Mouse (Mus musculus) fibroblast of lung, adult 2 months (primary cell): Measurements from ENCODE around the gene Sgip1.

Experiments used
- DNase-seq: peaks from one replicate; pipeline ENCODE4 v3.0.0-alpha.2; 2011; ENCODE audit warnings: low read depth

The Sgip1 gene

DNA sequence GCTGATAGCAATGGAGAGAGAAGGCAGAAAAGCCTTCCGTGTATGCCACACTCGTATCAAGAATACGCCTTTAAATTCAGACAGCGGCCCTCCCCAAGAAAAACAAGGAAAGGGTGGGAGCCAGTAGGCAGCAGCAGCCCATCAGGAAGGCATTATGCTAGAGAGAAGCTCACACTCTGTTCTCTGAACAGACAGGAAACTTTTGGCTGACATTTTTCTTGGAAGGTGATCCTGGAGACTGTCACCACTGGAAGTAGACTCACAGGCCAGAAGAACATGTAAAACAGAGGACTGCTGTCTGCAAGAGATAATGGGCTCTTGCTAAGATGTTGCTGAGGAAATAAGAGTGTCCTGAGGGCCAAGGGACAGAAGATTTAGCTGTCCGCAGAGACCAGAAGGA is 158.6 kb downstream of the Sgip1 start:
- no peak for DNase-seq

DNA sequence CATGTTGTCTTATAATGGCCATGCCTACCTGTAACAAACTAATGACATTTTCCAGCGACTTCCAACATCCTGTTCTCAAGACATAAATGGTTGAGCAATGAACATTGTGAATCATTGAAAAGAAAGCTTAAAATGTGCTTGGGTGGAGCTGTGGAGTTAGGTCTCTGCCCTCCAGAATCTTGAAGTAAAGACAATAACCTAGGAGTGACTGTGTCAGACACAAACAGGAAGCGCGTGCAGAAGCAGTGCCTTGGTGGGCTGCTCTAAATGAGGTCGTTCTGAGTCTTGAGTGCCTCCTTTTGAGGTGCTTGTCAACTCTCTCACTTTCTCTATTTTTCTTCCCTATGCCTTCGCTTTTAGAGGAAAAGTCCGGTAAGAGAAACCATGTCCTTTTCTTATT is 159.1 kb downstream of the Sgip1 start:
- DNase-seq, result no peak

DNA sequence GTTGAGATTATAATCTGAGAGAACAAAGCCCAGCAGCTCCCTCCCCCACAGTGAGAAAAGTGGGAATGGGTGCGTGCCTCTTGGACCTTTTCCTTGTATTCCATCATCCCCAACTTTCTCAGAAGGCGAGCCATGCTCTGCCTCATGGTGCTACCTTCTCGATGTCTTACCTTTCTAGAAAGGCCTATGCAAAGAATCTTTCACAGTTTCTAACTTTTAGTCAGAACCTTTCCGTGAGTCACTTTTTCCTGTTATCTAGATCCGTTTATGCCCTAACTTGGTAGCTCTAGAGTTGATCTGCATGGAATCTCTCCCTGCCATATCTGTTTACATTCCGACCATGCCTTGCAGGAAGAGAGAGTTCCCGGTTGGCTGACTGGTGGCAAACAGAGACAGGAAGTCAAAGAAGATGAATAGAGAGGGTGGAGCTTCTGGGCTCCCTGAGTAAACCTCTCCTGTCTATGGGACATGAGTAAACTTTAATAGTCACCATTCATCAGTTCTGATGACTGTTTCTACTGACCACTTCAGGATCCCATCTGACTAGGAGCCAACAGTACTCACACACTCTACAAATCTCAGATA is 166.8 kb downstream of the Sgip1 start:
- no peak for DNase-seq

GRCm38 (mm10) chr4:102910191-102910590 is 169.1 kb downstream of the Sgip1 start:
- DNase-seq, result no peak

- no peak for DNase-seq
These were observed 172.1 kb downstream of the Sgip1 start for GRCm38 (mm10) chr4:102913176-102913575.

DNA sequence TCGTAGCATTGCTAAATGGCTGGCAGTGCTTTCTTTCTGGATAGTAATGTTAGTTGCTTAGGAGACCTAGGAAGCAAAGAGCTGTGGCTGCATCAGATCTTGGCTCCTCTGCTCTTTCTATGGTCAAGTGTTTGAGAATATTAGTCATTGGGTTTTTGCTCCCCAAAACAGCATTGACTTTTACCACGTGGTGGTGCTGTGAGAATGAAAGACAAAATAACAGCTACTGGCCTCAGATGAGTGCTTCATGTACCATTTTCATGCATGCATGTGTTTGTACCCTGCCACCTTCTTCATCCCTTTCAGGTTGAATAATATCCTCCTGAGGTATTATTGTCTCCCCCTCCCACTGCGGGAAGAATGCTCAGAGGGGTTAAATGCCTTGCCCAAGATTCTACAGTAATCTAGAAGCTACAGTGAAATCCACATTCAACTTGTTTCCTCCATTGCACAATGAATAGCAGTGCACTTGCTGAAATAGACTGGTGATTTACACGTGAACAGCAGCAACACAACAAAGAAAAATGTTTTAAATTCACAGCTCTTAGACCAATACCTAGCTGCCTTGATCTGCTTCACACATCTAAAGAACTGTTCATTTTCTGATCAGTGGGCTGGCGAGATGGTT is 172.7 kb downstream of the Sgip1 start:
- DNase-seq, result peak; percentile 7

- no peak for DNase-seq
These were observed 177.1 kb downstream of the Sgip1 start for GRCm38 (mm10) chr4:102918191-102918590.

DNA sequence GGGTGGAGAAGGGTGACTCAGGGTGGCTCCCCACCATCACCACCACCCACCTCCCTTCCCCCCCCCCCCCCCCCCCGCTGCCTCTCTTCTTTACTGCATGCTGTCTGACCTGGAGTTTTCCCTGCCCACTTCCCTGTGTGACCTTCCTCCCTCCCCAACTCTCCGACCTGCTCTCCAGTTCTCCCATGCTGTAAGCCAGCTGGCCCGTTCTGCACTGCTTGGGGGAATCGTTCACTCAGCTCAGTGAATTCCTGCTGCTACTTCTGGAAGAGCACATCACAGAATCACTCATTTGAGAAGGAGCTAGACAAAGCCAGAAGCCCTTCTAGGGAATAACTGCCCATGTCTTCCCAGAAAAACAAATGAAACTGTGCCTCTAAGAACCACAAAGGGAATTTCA is 188.4 kb downstream of the Sgip1 start:
- no peak for DNase-seq

DNA sequence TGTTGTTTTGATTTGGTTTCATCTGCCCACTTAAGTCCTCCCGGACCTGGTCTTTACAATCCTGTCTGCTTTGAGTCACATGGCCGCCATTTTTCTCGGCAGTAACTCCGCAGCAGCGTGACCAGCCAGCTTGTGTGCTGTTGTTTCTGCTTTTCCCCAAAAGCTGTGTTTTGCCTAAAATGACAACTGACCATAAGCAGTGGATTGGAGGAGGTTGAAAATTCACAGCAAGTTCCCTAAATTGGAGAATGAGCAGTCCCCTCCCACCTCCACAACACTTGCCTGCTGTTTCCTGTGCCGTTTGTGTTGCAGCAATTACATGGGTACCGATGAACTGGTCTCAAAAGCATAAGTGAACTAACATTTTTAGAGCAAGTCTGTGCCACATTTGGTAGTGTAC is 189.6 kb downstream of the Sgip1 start:
- DNase-seq, result no peak

- no peak for DNase-seq
These were observed 199.2 kb downstream of the Sgip1 start for GRCm38 (mm10) chr4:102940266-102940665.

GRCm38 (mm10) chr4:102940738-102941137 is 199.6 kb downstream of the Sgip1 start:
- no peak for DNase-seq

GRCm38 (mm10) chr4:102944325-102944724 is 203.2 kb downstream of the Sgip1 start:
- DNase-seq, result no peak

DNA sequence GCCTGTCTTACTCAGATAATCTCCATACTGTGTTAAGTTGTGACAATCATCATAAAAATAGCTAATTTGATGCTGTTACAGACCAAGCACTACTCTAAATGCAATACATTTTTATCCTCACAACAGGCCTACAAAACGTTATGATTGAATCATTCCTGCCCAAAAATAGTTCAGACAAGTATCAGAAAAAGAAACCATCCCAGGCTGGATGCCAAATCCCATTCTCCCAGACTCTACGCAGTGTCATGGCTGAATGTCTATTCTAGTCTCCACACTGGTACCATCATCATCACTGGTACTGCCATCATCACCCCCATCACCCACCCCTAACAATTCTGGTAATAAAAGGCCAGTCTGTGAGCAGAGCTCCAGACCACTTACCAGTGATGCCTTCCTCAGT is 211.4 kb downstream of the Sgip1 start:
- DNase-seq, result no peak

DNA sequence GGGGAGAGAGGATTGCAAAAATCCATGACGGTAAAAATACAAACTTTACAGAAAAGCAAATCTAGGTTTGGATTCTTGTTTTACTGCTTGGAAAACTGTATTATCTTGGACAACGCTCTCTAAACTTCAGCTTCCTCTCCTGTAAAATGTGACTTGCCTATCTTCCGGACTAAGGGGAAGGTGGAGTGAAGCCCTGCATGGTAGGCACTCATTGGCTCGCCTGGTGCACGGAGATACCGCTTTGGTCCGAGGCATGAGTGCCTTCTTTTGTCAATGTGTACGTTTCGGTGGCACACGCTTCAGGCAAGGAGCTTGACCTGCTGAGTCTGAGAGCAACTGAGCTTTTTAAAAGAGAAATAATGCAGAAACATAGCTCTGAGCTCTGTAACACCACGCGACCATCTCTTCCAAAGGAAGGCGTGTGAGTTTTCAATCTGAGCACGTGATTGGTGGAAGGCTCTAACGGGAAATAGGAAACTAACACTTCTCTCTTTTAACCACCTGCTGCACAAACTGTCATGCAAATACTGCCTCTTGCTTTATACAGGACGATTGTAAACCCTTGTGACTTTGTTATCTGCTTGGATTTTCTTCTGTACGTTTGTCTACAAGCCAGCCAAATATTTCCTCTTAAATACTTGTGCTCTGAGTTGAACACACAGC is 214.3 kb downstream of the Sgip1 start:
- DNase-seq, result no peak

GRCm38 (mm10) chr4:102959409-102959808 is 218.3 kb downstream of the Sgip1 start:
- no peak for DNase-seq

GRCm38 (mm10) chr4:102964174-102964573 is 223.1 kb downstream of the Sgip1 start:
- DNase-seq, result no peak

DNA sequence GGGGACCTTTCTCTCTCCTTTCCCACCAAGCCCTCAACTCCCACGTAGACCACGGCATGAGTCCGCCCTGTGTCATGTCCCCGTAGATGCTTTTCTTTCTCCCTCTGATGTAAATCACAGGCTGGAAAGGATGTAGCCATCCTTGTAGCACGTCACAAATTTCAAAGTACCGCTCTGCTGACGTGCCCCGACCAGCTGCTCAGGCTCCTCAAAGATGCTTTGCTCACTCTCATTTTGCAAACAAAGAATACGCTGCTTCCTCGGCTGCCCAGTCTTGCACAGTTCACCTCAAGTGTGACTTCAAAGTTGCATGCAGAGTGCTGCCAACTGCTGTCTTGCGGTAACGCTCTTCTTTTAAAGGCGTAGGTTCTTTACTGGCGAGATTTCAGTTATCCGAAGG is 226.7 kb downstream of the Sgip1 start:
- DNase-seq, result no peak

GRCm38 (mm10) chr4:102969599-102969998 is 228.5 kb downstream of the Sgip1 start:
- DNase-seq, result no peak

DNA sequence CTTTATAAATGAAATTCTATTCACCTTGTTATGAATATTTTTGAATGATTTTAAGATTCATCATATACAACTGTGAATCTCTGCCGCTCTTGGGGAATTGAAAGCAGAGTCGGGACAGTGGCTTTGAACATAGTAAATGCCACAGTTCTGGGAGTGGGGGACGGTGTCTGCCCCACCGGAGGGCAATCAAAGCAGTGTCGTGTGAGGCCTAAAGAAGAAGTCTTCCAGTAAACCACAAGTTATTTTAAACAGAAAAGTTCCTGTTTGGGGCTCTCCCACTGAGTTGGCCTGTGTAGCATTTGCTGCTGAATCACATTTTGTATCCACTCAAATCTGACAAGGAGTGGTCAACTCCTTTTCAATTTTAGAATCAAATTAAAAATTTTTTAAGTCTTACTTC is 230.1 kb downstream of the Sgip1 start:
- DNase-seq, result no peak

- DNase-seq, result no peak
These were observed 231.0 kb downstream of the Sgip1 start for GRCm38 (mm10) chr4:102972071-102972470.

DNA sequence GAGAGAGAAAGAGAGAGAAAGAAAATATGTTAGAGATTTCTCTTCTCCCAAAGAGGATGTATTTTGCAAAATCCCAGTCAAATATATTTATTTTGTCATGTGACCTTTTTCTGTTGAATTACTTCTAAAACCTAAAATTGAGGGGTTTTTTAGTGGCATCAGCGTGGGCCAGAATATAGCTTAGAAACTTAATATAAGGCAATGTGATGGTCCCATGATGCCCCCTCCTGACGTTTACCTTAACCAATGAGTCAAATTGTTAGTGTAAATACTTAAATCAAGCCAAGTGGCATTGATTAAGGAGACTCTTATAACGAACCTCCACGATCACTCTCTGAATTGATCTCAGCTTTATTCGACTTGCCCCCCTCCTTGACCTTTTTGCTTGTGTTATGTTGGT is 233.1 kb downstream of the Sgip1 start:
- no peak for DNase-seq

DNA sequence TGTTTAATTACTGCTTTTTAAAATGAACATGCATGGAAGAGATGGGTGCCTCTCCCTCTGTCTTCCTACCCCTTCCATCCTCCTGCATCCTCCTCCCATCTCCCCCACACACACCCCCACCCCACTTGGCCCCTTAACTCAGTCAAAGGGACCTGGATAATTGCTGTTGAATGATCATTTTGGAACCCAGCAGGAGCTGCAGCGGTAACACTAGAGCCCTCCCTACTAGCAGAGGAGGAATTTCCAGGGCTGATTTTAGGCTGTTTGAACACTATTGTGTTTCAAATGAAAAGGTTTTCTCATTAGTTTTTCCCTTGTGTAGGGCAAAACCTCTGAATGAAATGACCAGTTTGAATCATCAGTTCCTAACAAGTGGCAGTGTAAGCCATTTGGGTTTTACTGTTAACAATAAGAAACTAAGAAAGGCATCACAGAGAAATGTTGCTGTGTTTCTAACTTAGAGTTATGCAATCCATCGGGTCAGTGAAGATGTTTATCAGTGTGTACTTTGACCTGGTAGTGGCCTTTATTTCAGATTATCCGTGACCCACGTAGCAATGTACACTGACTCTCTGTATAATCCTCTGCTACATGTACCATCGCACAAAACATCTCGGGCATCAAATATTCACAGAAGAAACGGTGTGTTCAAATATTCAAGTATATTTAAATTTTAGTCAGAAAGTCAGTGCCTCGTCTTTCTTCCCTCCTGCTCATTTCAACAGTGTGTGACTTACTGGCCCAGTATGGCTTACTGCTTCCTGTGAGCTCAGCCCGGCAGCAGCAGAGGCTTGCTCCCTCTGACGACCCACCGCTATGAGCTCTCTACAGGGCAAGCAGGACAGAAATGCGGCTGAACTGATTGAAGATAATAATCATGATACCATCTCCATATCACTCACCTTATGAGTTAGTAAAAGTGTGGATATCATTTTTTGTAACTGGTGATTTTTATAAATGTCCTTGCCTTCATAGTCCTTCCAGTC is 235.5 kb downstream of the Sgip1 start:
- no peak for DNase-seq
